Mouse (Mus musculus) brain, embryonic 14.5 days (tissue): Measurements from ENCODE around the gene Cped1.

ENCODE experiments used
- CTCF ChIP-seq: fragments of 200-500 bp; IDR thresholded peaks from 2 replicates; pipeline ENCODE4 v1.5.1; 2012; ENCODE audit warnings: inconsistent platforms, mild to moderate bottlenecking, moderate library complexity, borderline replicate concordance; ENCODE audit not compliant: insufficient read depth, insufficient read length; ENCODE audit errors: extremely low read depth
- POLR2A ChIP-seq: fragments of 200-500 bp; IDR thresholded peaks from 2 replicates; pipeline ENCODE4 v1.6.1; 2012; ENCODE audit warnings: mild to moderate bottlenecking, inconsistent platforms, borderline replicate concordance; ENCODE audit not compliant: poor library complexity, insufficient read depth, insufficient read length, severe bottlenecking; ENCODE audit errors: extremely low read depth

DNA sequence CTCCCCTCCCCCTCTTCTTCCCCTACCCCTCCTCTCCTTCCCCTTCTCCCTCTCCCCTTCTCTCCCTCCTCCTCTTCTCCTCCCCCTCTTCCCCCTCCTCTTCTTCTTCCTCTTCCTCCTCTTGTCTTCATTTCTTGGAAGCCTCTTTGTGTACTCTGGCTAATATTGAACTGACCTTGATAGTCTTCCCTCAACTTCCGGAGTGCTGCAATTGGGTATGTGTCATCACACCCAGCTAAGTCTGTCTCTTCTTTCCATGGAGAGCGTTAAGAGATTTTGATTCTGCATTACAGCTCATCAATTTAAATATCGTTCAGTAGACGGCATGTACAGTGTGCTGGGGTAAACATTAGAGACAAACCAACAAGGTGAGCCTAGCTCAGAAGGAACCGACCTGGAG, 26.4 kb downstream of the Cped1 start:
- TF ChIP-seq POLR2A (no peak), CTCF (no peak)
